Mouse (Mus musculus) layer of hippocampus, adult 11-12 months (tissue): ENCODE results near the gene Armc2.

ENCODE experiments used
- DNase-seq: peaks from one replicate; pipeline ENCODE4 v3.0.0; 2022; ENCODE audit warnings: low spot score

Armc2 gene

GRCm38 (mm10) chr10:41907473-41907872, 110.8 kb downstream of the Armc2 start:
- no peak for DNase-seq

DNA sequence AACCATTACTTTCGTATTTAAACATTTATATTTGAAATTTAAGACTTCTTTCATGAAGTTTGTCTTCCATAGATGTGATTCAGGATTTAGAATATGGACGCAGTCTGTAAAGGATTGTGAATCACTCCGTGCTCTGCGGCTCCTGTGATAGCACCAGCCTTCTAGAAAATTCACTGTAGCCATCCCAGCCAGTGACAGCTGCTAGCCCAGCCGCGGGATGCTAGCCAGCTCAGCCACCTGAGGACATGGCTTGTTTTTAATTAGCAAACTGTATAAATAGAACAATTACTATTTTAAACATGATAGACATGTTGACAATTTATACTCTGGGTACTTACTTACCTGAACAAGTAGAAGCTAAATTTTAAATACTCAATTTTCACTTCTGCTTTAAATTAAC, 116.4 kb downstream of the Armc2 start:
- no peak for DNase-seq

DNA sequence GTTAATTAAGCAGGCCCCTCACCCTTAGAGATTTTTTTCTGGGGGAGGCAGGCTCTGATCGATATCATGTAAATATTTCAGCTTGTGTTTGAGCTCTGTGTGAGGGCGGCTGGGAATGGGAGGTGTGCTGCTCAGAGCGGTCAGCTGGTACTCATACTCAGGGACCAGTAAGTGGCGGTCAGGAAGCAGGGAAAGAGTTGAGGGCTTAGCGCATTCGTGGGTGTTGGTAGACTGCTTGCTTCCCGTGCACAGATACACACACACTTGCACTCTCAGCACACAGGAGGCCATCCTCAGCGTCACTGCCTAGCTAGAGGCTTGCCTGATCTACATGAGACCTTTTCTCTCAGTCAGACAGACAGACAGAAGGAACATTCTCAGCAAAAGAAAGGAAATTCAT, 116.8 kb downstream of the Armc2 start:
- DNase-seq: no peak

GRCm38 (mm10) chr10:41896865-41897264, 121.4 kb downstream of the Armc2 start:
- no peak for DNase-seq

- DNase-seq: no peak
Measured at GRCm38 (mm10) chr10:41896425-41896824, 121.8 kb downstream of the Armc2 start.

- DNase-seq: peak; percentile 38
Measured at GRCm38 (mm10) chr10:41893433-41894411, 124.5 kb downstream of the Armc2 start.

- no peak for DNase-seq
Measured at GRCm38 (mm10) chr10:41891312-41891711, 126.9 kb downstream of the Armc2 start.

GRCm38 (mm10) chr10:41890537-41890936, 127.7 kb downstream of the Armc2 start:
- no peak for DNase-seq

- no peak for DNase-seq
Measured at GRCm38 (mm10) chr10:41889566-41889965, 128.7 kb downstream of the Armc2 start.

GRCm38 (mm10) chr10:41888365-41888941, 129.8 kb downstream of the Armc2 start:
- no peak for DNase-seq

GRCm38 (mm10) chr10:41887080-41887821, 131.0 kb downstream of the Armc2 start:
- peak; percentile 95 for DNase-seq

DNA sequence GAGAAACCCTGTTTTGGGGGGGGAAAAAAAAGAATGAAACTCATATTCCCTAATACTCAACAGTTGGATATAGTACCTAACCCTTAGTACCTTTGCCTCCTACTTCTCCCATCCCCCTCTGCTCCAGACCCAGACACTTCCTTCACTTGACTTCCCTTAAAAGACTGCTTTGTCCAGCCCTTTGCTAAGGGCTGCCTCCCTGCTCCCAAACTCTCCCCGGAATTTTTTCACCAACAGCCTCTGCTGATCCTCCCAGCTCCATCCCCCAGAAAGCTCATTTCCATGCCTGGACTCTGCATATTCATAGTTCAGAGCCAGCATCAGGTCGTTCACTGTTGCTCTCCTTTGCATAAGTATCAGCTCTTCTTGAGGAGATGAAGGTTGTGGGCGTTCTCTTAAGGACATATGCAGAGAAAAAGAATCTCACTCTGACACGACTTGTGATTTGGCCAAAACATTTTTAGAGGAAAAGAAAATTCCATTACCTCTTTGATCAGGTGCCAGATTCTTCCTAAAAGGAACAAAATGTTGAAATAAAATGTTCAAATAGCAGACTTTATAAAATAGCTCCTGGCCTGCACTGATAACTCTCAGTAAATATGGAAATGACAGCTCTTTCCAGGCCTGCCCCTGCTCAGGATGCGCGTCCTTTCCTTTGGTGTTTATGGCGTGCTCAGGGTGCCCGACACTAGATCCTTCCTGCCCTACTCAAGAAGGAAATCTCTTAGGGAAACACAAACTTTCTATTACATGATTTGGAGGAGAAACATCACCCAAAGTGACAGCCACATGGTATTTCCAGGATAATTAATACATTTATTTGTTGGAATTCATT, 134.3 kb downstream of the Armc2 start:
- no peak for DNase-seq

DNA sequence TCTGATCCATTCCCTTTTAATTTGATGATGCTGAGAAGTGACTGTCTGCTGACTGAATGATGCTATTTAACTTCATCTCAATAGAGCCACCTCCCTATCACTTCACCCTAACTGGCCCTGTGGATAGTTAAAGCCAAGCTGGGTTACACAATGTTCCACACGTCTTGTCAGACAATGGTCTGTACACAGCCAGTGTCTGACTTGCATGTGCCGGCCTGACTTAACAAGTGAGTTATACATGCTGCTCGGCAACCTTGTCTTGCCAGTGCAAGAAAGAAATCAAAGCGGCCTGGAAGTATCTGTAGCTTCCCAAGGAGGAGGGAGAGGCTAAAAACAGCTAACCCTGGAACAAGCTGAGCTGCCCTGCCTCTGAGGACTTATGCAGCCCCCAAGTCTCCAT, 136.8 kb downstream of the Armc2 start:
- no peak for DNase-seq

- no peak for DNase-seq
Measured at GRCm38 (mm10) chr10:41880777-41881176, 137.5 kb downstream of the Armc2 start.

DNA sequence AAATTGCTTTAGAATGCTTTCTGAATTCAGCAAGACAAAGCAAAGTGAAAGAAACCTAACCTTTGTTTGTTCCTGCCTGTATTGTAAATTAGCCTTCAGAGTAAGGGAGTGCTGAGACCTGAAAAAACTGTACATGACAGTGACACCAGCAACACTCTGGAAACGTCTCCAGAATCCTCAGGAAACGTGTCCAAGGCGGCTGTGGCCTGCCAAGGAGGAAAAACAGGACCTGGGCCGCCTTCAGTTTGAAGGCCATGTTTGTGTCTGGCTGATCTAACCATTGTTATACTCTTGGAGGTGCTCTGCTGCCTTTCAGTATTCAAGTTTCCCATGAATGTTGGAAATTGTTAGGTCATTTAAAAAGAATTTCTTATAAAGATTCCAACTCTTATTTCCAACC, 138.0 kb downstream of the Armc2 start:
- DNase-seq: no peak

- no peak for DNase-seq
Measured at GRCm38 (mm10) chr10:41879675-41880074, 138.6 kb downstream of the Armc2 start.

DNA sequence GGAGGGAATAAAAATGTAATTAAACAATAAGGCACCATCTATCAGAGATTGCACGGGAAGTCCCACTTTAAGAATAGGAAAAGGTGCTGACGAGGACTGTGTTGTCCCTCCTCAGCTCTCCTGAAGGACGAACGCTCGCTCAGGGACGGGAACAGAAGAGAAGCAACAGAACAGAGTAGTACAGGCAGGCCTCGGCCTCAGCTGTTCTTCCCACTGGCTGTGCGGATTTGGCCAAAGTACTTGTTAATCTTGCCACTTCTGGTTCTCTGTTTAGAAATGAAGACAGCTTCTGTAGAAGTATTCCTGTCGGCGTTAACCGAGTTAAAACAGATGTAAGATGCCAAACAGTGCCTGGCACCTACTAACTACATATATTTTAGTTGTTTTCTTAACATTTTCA, 139.9 kb downstream of the Armc2 start:
- DNase-seq: no peak

- DNase-seq: no peak
Measured at GRCm38 (mm10) chr10:41875624-41876023, 142.6 kb downstream of the Armc2 start.

- DNase-seq: no peak
Measured at GRCm38 (mm10) chr10:41871564-41871963, 146.7 kb downstream of the Armc2 start.

GRCm38 (mm10) chr10:41870101-41870500, 148.1 kb downstream of the Armc2 start:
- DNase-seq: no peak

DNA sequence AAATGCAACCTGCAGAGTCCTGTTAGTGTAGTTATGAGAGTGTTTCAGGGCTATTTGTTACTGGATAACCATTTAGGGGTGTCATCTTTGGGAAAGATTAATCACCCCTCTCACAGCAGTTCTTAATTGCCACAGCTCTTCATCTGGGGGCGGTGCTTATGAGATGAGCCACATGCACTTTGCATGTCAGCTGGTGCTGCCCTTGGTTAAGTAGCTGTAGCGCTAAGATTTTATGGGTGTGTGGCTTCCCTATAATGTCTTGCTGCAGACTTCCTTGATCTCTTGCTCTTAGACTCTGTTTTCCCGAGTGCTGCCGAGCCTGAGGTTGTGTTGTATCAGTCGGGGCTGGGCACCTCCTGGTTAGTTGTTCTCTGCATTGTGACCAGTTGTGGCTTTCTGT, 150.3 kb downstream of the Armc2 start:
- DNase-seq: no peak

DNA sequence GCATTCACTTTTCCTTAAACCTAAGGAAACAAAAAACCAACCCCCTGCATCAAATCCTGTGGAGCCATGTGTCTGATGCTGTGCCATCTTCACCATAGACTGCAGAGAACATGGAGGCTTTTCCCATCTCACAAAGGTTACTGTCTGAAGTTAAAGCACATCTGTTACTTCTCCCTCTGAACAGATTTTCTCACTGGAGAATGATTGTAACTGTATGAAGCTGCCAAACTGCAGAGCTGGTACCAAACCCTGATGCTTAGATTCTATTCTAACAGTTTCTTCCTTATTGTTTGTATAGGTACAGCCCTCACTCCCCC, 151.4 kb downstream of the Armc2 start:
- no peak for DNase-seq
